Mouse (Mus musculus) G1E-ER4 (cell line): ENCODE data around the gene Gm20388. TPM values are rescaled to one million over a fixed set of nuclear protein-coding genes. Genes with fewer than 3 reads are reported as not detected.

Experiments
- GATA1 ChIP-seq: IDR thresholded peaks from one replicate; pipeline ENCODE4 v1.8.0; 2012; ENCODE audit warnings: low read length, inconsistent platforms
- polyA plus RNA-seq: library from polyadenylated mRNA; stranded (reverse); fragments of >175 nt; gene quantifications from 2 replicates; pipeline ENCODE4 v1.2.3, GENCODE M21; 2012

Gene Gm20388
- polyA plus RNA-seq, 1 experiment = not detected

DNA sequence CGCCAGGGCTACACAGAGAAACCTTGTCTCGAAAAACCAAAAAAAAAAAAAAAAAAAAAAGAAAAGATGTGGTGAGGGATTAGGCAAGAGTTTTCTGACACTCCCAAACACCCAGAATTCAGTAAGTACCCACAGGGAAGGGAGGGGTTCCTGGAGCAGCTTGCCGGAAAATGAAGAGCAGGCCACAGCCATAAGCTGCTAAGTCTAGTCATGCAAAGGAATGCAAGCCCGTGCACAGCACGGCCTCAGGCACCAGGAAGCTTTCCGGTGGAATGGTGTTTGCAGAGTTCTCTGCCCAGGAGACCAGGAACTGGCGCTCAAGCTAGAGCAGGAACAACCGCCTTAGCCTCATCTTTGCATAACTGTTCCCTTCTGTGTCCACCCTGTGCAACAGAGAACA, 3189.6 kb downstream of the Gm20388 start:
- TF ChIP-seq GATA1 = no peak

DNA sequence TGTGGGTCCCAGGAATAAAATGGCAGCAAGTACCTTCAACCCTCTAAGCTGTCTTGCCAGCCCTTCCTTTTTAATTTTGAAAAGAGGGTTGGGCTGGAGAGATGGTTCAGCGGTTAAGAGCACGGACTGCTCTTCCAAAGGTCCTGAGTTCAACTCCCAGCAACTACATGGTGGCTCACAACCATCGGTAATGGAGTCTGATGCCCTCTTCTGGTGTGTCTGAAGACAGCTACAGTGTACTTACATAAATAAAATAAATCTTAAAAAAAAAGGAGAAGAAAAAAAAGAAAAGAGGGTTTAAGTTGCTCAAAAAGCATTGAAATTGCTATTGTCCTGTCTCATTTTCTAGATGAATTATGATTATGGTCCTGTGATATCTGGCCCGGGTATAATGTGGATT, 3190.6 kb downstream of the Gm20388 start:
- TF ChIP-seq GATA1 = no peak

DNA sequence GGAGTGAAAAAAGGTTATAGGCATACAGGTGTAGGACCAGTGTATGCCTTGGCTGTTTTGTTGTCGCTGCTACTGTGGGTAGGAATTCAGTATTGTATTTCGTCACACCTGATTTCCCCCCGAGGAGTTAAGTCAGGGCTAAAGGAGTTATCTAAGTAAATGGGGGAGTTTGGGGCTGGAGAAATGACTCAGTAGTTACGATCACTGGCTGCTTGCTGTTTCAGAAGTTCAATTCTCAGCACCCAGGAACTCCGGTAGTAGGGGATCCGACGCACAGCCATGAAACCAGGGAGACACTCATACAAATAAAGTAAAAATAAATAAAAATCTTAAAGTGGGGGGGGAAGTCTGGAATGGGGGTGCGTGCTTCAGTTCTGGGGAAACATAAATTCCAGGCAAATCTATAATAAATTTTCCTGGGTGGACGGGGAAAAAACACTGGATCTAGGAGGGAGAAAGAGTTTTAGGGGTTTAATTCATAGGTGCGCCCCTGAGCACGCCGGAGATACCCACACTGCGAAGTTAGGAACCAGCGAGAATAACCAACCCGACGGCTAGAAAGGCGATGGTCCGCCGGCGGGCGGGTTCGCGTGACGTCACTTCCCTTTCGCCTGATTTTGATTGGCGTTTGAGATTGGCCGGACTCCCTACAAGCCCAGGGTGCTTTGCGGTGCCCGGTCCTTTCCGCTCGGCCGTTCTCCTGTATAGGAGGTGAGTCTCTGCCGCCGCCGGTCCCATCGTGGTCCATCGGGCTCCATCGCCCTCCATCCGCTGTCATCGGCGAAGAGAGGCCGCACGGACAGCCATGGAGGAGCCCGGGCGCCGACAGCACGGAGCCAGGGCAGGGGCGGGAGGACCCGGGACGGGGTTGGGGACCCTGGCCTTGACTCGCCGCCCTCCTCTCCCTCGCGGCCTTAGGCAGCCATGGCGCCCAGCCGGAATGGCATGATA, 3191.4 kb downstream of the Gm20388 start, which contains the start of gene Rpl13:
Gene Rpl13, plus strand, starts transcription at position 616 of the 951 bp plus-strand sequence.
- TF ChIP-seq GATA1 = no peak

DNA sequence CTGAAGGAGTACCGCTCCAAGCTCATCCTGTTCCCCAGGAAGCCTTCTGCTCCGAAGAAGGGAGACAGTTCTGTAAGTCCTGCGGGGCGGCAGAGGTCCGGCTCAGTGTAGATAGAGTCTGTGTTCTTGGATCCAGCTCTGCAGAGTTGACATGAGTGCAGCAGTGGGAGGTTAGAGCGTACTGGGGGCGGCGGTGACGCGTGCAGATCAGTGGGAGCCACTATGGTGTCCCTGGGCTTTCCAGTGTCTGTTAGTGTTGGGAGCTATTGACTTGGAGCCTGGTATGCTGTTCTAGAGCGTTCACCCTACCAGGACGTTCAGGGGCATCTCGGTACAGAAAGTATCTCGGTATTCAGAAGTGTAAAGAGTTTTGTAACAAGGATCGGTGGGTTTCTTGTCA, 3192.6 kb downstream of the Gm20388 start:
- TF ChIP-seq GATA1 = no peak

DNA sequence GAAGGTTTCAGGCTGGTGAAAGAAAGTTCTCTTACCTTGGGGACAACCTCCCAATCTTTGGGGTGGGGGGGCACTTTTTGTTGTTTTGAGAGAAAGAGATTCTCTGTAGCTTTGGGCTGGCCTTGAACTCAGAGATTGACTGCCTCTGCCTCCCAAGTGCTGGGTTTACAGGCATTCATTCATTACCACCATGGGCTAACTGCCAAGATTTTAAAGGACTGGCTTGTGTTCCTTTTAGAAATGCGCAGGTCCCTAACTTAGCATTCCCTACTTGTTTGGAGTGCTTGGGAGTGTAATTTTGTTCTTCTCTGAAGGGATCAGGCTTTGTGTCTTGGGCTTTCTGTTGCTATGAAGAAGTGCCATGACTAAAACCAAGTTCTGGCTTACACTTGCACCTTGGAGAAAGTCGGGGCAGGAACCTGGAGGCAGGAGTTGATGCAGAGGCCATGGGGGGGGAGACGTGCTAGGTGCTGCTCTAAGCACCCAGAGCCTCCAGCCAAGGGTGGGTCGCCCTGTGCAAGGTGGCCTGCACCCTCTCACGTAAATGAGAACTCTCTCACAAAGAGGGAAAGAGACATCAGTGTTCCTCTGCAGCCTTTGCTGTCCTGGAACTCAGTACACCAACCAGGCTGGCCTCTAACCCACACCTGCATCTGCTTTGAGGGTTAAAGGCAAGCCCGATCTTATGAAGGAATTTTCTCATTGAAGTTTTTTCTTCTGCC, 3193.6 kb downstream of the Gm20388 start:
- no peak for TF ChIP-seq GATA1

DNA sequence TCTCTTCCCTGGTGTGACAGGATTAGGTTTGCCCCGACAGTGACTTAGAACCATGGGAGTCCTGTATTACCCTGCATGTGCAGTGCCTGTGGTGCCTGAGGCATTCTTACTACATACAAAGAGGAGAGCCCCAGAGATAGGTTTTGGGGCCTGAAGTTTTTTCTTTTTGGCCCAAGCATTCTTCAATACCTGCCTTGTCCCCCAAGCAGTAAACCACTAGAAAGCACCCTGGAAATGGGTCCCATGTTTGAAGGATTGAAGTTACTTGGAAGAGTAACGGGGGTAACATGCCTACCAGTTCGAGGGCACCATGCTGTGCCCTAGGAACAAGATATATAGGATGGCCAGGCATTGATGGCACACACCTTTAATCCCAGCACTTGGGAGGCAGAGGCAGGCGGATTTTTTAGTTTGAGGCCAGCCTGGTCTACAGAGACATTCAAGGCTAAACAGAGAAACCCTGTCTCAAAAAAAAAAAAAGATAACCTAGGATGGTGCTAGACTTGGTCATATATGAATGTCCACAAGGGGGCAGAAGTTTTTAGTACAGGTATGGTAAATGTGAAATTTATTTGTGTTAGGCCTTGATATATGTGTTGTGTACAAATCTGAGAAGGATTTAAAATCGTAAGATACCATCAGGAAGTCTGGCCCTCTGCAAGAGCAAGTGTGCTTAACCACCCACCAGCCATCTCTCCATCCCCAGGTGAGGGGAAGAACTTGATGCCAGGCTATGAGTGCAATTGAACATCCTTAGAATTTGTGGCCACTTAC, 3195.1 kb downstream of the Gm20388 start:
- TF ChIP-seq GATA1 = no peak

DNA sequence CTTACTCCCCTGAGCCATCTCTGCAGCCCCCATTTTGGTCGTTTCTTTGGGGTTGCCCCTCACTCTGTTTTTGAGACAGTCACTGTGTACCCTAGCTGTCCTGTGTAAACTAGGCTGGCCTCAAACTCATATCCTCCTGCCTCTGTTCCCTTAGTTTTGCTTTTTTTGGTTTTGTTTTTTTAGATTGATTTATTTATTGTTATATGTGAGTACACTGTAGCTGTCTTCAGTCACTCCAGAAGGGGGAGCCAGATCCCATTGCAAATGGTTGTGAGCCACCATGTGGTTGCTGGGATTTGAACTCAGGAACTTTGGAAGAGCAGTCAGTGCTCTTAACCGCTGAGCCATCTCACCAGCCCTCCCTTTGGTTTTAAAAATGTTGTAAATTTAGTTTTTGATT, 3195.9 kb downstream of the Gm20388 start:
- TF ChIP-seq GATA1 = no peak

DNA sequence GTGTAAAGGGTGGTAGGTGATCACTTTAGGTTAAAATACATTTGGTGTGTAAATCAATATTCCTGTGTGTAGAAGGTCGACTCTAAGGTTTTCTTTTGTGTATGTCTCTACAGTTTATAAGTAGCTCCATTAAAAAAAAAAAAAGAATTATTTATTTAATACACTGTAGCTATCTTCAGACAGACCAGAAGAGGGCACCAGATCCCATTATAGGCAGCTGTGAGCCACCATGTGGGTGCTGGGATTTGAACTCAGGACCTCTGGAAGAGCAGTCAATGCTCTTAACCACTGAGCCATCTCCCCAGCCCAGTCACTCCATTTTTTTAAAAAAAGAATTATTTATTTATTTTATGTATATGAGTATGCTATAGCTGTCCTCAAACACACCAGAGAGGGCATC, 3197.4 kb downstream of the Gm20388 start:
- no peak for TF ChIP-seq GATA1

DNA sequence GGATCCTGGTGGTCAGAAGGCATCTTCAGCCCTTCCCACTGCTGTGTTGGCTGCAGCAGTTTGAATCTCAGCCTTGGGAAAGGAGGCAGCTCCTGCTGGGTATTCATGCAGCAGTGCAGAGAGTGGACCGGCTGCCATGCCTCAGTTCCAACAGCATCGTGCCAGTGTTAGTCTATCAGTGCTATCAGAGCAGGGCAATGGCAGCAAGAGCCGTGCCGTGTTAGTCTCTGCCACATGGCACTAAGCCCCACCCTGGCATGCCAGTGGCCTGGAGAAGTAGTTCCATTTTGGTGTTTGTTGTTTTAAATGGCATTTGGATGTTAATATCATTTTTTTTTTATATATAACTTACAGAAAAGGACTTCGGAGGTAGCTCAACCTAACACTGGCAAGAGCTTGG, 3198.3 kb downstream of the Gm20388 start:
- TF ChIP-seq GATA1 = no peak

DNA sequence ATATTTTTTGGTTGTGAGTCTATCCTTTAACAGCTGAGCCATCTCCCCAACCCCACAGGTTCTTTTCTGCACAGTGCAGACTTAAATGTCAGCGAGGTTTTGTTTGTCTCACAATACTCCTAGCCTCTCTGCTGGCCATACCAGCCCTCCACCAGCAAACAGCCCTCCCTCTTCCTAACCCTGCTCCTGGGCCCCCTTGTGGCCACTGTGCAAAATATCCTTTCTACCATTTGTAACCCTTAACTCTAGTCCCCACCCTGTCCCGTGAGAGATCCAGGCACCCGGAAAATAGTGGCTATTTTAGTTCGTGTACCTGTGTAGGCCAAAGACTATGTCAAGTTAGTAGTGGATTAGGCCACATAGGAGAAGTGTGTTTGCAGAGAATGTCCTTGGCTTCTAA, 3200.0 kb downstream of the Gm20388 start:
- TF ChIP-seq GATA1 = no peak

DNA sequence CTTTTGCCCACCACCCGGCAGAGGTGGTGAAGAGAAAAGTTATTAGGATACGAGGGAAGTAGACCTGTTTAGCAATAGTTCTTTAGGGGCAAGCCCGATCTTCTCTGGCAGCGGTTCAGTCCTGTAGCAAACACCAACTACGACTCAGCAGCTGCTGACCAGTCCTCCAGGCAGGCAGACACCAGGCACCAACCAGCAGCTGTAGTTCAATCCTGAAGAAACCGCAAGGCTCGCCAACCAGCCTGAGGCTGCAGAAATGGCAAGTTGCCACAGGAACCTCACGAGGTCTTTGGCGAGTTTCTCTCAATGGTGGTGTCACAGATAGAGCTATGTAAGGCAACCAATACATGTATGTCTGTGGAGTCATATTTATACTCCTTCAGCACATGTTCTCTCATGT, 3202.3 kb downstream of the Gm20388 start:
- no peak for TF ChIP-seq GATA1

DNA sequence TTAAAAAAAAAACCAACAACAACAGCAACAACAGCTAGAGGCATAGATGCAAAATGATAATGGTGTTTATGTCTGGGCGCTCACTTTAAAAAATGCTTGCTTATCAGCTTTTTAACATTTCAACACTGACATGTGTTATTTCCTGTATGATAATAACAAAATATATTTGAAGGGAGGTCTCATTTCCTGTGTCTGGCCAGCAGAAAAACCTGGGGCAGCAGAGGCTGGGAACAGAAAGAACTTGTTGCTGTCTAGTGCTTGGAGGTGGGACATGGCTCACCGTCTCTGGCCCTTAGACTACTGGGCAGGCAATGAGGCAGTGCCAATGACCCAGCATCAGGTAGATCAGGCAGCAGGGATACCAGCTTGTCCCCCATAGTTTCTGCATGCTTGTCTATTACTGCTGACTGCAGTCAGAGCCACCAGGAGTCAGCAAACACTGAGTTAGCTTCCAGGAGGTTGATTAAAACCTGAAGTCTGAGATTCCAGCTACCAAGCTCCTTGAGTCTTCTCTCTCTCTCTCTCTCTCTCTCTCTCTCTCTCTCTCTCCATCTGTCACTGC, 3203.3 kb downstream of the Gm20388 start:
- TF ChIP-seq GATA1 = peak; percentile 49

DNA sequence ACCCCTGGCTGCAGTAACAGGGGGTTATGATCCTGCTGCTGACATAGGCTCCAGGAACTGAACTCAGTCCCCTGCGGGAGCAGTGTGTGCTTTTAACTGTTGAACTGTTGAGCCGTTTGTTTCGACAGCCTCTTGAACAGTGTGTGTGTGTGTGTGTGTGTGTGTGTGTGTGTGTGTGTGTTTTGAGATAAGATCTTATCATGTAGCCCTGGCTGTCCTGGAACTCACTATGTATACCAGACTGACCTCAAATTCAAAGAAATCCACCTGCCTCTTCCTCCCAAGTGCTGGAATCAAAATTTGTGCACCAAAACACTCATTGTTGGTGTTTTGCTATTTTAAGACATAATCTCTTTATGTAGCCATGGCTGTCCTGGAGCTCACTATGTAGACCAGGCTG, 3204.0 kb downstream of the Gm20388 start:
- TF ChIP-seq GATA1 = no peak

DNA sequence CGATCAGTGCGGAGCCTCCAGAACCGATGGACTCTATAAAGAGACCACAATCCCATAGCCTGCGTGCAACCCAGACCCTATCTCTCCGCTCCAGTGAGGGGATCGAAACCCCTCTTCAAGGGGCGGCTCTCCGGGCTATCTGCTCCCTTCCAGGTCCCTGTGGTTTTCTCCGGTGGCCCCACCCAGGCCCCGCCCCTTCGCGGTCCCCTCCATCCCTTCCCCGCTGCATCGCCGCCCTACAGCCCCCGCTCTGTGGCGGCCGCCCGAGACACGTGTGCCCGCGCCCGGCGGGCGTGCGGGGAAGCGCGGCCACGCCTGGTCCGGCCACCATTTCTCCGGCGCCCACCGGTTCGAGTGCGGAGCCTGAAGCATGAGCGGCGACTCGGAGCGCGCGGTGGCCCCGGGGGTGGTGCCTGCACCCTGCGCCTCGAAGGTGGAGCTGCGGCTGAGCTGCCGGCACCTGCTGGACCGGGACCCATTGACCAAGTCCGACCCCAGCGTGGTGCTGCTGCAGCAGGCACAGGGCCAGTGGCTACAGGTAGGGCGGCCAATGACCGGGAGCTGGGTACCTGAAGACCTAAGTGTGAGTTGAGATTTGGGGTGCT, 3206.6 kb downstream of the Gm20388 start, which contains the start of gene Cpne7:
Gene Cpne7, plus strand, starts transcription at position 248 of the 605 bp plus-strand sequence.
- no peak for TF ChIP-seq GATA1

DNA sequence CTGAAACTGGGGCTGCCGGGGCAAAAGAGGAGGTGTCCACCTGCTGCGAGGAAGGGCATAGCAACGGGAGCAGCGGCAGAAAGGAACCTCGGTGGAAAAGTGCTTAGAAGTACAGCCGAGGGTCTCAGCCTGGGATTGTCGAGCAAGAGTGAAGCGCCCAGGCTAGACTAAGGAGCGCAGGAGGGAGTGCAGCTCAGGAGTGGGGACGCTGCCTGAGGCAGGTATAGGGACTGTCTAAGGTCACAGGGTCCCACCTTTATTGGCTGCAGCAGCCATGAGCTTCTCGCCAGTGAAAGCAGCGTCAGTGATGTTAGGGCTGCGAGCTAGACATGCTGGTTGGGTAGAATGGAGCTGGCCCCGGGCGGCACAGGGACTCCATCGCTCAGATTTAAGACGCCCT, 3207.1 kb downstream of the Gm20388 start:
- no peak for TF ChIP-seq GATA1
